Mouse (Mus musculus) lung, embryonic 15.5 days (tissue): ENCODE data around the gene Taf3. TPM values are rescaled to one million over a fixed set of nuclear protein-coding genes. Genes with fewer than 3 reads are reported as not detected.

Experiments used
- ATAC-seq: fragments of 200-750 bp; cut with Nextera tagmentation; 2 replicates; pipeline ENCODE4 v1.8.0; 2017; ENCODE audit warnings: moderate number of reproducible peaks, borderline replicate concordance; ENCODE audit not compliant: low FRiP score, low TSS enrichment; ENCODE audit errors: extremely low read depth
- H3K27ac ChIP-seq: fragments of 300-500 bp; sonication (generic); 2 replicates; pipeline ENCODE4 v1.5.1; 2015; ENCODE audit warnings: moderate library complexity, mild to moderate bottlenecking, inconsistent platforms
- H3K27me3 ChIP-seq: fragments of 300-500 bp; sonication (generic); 2 replicates; pipeline ENCODE4 v1.6.1; 2015; ENCODE audit warnings: inconsistent platforms
- H3K36me3 ChIP-seq: fragments of 300-500 bp; sonication (generic); 2 replicates; pipeline ENCODE4 v1.6.1; 2015; ENCODE audit warnings: inconsistent platforms
- H3K4me1 ChIP-seq: fragments of 300-500 bp; sonication (generic); 2 replicates; pipeline ENCODE4 v1.6.1; 2015; ENCODE audit warnings: inconsistent platforms
- H3K4me2 ChIP-seq: fragments of 300-500 bp; sonication (generic); 2 replicates; pipeline ENCODE4 v1.6.1; 2015; ENCODE audit warnings: inconsistent platforms, mild to moderate bottlenecking, moderate library complexity
- H3K4me3 ChIP-seq: fragments of 300-500 bp; sonication (generic); 2 replicates; pipeline ENCODE4 v1.5.1; 2015; ENCODE audit warnings: mild to moderate bottlenecking, inconsistent platforms
- H3K9ac ChIP-seq: fragments of 300-500 bp; sonication (generic); 2 replicates; pipeline ENCODE4 v1.6.1; 2015; ENCODE audit warnings: inconsistent platforms
- H3K9me3 ChIP-seq: fragments of 300-500 bp; sonication (generic); 2 replicates; pipeline ENCODE4 v1.6.1; 2016; ENCODE audit warnings: inconsistent platforms
- WGBS: fragments of 180-500 bp; shearing (Covaris S2); methylation state at CpG from one replicate; pipeline ENCODE4 v1.1.7; 2015; 5-methylcytosine and 5-hydroxymethylcytosine counted together
- polyA plus RNA-seq: library from polyadenylated mRNA; unstranded; fragments of >200 nt; fragmentation: Nextera tagmentation; extraction: Ambion mirVana; gene quantifications from 2 replicates; pipeline ENCODE4 v1.2.1, GENCODE M21; 2015

Taf3 gene
- polyA plus RNA-seq: 12.6 and 12.9 TPM in 2 replicates

DNA sequence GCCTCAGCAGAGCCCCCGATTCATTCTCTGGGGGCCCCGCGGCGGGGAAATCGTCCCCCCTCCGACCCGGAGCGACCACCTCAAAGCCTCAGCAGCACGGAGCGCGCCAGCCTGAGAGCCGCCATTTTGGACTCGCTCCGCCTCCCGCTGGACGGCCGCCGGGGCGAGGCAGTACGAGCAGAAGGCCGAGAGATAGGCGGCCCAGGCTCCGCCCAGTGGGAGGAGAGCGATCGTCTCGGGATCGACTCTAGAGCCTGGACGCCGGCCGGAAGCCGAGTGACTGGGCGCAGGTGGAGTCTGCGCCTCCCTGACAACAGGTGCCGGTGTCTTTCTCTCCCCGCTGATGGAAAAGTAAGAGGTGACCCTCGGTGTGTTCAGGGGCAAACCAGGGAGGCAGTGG, at the start of gene Taf3:
TSS of gene Taf3 (minus strand) at position 136 of the 400 bp plus-strand sequence.
- peak; percentile 95 for ATAC-seq
- no peaks in the 10 kb centered on the region for H3K27me3 ChIP-seq
- H3K36me3 ChIP-seq: no peaks in the 10 kb centered on the region
- peak within 1 kb of the TSS; percentile 96 for H3K4me3 ChIP-seq
- H3K27ac ChIP-seq: peak within 1 kb of the TSS; percentile 15; the same call in 1 of the 2 replicates
- H3K9ac ChIP-seq: peak within 1 kb of the TSS; percentile 85
- under 1% methylated on average over 36 of the region's 36 CpGs for WGBS
- H3K9me3 ChIP-seq: no peaks in the 10 kb centered on the region
- peak within 1 kb of the TSS; percentile 84 for H3K4me2 ChIP-seq
- peaks cover 14% of the 10 kb centered on the region for H3K4me1 ChIP-seq

DNA sequence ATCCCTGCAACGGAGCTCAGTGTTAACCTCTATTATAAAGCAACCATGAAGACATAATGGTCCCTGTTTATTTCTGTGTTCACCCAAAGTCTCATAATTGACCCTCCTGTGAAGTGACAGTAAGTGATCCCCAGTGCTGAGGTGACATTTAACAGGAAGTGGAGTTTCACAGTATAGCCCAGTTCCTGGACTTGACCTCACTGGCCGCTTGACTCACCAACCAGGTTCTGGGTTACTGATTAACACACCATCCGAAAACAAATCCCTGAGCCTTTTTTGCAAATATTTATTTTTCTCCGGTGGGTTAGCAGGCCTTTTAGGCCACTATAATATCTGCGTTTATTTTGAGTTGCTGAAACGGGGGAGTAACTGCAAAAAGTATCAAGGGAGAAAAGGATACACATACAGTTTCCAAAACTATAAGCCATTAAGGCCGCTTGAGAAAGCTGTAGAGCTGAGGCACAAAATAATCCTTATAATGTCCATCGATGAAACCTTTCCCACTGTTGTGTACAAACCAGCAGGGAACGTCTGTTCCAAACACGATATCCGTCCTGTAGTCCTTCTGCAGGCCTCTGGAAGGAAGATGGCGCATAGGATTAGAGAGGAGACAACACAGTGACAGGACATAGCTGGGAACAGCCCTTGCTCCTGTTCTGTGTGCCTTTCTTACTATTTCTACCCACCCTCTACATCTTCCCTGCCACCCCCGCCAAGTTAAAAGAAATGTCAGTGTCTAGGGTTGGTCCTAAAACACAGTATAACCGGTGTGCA, 46.1 kb upstream of the Taf3 start:
- no peak overlapping the region for H3K4me3 ChIP-seq
- H3K9ac ChIP-seq: no peak overlapping the region
- H3K9me3 ChIP-seq: no peaks in the 10 kb centered on the region
- no peaks in the 10 kb centered on the region for H3K4me1 ChIP-seq
- peaks cover 31% of the 10 kb centered on the region for H3K36me3 ChIP-seq
- H3K27ac ChIP-seq: no peak overlapping the region
- no peaks in the 10 kb centered on the region for H3K27me3 ChIP-seq
- 65% methylated on average over 14 of the region's 14 CpGs for WGBS
- H3K4me2 ChIP-seq: no peak overlapping the region
- no peak for ATAC-seq

DNA sequence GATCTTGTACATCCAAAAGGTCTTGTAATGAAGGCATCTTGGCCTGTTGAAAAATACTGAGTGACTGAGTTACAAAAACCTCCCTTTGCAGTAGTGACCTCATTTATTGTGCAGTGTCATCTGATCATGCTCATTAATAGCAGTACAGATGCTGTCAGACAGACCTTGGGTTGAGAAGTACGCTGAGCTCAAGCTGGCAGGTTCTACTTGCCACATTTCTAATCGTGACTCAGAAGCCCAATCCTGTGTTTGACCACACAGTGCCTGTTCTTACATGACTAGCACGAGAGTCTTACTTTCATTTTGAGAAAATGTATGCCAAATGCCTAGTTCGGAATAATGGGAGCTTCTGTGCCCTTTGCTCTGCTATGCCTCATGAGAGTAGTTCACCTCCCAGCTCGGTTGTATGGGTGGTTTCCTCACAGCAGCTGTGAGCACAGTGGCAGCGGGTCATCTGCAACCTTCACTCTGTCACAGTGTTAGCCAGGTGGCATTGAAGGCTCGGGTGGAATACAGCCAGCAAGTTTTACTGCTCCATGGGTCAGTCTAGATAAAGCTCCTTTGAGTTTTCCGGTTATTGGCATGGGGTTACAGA, 39.0 kb upstream of the Taf3 start:
- ATAC-seq: no peak
- Histone ChIP-seq H3K4me3 (no peak overlapping the region), H3K9ac (no peak overlapping the region), H3K36me3 (peaks cover 37% of the 10 kb centered on the region), H3K9me3 (no peaks in the 10 kb centered on the region), H3K4me2 (no peak overlapping the region), H3K27ac (no peak overlapping the region), H3K27me3 (no peaks in the 10 kb centered on the region), H3K4me1 (no peaks in the 10 kb centered on the region)
- 85% methylated on average over 8 of the region's 8 CpGs for WGBS

DNA sequence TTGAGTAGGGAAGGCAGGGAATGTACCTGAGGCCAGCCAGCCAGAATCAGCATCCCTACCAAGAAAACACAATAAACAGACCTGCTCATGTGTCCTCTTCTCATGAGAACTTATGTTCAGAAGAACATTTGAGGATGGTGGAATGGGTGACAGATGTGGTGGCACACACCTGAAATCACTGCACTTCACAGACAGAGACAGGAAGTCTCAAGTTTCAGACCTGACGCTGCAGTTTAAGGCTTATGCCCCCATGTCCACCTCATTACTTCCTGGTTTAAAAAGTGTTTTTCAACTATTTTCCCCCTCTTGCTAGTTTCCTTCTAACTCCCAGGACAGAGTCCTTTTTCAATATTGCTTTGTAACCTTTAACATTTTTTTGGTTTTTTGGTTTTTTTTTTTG, 34.3 kb upstream of the Taf3 start:
- ATAC-seq: no peak
- Histone ChIP-seq H3K27me3 (no peaks in the 10 kb centered on the region), H3K36me3 (peaks cover 8% of the 10 kb centered on the region), H3K27ac (no peak overlapping the region), H3K4me1 (peaks cover 23% of the 10 kb centered on the region), H3K4me2 (no peak overlapping the region), H3K9me3 (no peaks in the 10 kb centered on the region), H3K9ac (no peak overlapping the region), H3K4me3 (no peak overlapping the region)
- 67% methylated on average over 1 of the region's 1 CpGs for WGBS

DNA sequence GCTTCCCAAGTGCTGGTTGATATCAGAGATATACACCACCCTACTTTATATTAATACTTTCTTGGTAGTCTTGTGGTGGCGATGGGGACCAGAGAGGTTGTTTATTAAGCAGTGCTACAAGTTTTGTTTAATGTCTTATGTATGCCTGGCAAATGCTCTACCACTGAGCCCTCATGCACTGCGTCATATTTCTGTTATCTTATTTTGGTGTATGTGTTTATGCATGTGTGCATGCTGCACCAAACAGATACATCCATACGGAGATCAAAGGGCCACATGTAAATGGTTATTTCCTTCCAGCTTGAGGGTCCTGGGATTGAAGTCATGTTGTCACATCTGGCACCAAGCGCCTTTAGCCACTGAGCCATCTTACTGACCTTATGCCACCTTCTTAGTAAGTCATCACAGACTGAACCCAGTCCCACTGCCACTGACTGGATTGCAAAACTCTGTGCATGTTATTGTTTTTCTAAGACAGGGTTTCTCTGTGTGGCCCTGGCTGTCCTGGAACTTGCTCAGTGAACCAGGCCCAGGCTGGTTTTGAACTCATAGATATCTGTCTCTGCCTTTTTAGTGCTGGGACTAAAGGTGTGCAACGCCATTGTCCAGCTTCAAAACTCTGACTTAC, 33.2 kb upstream of the Taf3 start:
- peak overlapping the region; percentile 78; the same call in 1 of the 2 replicates for H3K9ac ChIP-seq
- H3K4me2 ChIP-seq: peak overlapping the region; percentile 73
- 71% methylated on average over 5 of the region's 5 CpGs for WGBS
- peaks cover 28% of the 10 kb centered on the region for H3K4me1 ChIP-seq
- peaks cover 4% of the 10 kb centered on the region; the same call in 1 of the 2 replicates for H3K36me3 ChIP-seq
- ATAC-seq: no peak
- peak overlapping the region; percentile 82 for H3K4me3 ChIP-seq
- no peak overlapping the region for H3K27ac ChIP-seq
- no peaks in the 10 kb centered on the region for H3K27me3 ChIP-seq
- no peaks in the 10 kb centered on the region for H3K9me3 ChIP-seq

DNA sequence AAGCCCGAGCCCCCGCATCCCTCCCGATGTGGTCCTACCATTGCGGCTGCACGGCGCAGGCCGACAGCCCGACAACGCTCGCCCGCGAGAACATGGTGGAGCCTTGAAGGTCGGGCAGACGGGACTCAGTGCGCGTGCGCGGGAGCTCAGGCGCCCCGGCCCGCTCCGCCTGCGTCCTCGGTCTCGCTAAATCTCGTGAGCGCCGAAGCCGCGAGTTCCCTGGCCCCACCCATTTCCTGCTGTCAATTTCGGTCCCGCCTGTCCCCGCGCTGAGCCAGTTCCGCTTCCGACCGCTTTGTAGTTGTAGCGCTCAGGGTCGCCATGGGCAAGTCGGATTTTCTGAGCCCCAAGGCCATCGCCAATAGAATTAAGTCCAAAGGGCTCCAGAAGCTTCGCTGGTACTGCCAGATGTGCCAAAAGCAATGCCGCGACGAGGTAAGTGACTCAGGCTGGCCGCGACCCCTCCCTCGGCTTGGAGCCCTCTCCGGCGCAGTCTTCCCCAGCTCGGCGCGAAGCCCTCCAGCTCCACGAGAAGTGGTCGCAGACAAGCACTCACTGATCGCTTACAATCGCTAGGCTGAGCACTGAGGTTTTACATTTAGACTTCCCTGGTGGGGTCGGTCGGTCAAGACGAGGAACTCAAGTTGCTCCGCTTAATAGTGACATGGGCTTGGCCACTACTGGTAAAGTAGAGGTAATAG, 32.1 kb upstream of the Taf3 start, which contains the start of the genes Atp5c1 and Kin:
TSS of gene Atp5c1 (minus strand) at position 201 of the 701 bp plus-strand sequence.
TSS of gene Kin (plus strand) at position 284 of the 701 bp plus-strand sequence.
- H3K27me3 ChIP-seq: no peaks in the 10 kb centered on the region
- peak within 1 kb of the TSS; percentile 73 for H3K4me2 ChIP-seq
- H3K9me3 ChIP-seq: no peaks in the 10 kb centered on the region
- whole genome bisulfite sequencing: under 1% methylated on average over 61 of the region's 61 CpGs
- peaks cover 30% of the 10 kb centered on the region for H3K4me1 ChIP-seq
- peak within 1 kb of the TSS; percentile 98 for H3K9ac ChIP-seq
- ATAC-seq: peak; percentile 96
- H3K4me3 ChIP-seq: peak within 1 kb of the TSS; percentile 82
- H3K36me3 ChIP-seq: no peaks in the 10 kb centered on the region; the same call in 1 of the 2 replicates
- peak within 1 kb of the TSS; percentile 87 for H3K27ac ChIP-seq

DNA sequence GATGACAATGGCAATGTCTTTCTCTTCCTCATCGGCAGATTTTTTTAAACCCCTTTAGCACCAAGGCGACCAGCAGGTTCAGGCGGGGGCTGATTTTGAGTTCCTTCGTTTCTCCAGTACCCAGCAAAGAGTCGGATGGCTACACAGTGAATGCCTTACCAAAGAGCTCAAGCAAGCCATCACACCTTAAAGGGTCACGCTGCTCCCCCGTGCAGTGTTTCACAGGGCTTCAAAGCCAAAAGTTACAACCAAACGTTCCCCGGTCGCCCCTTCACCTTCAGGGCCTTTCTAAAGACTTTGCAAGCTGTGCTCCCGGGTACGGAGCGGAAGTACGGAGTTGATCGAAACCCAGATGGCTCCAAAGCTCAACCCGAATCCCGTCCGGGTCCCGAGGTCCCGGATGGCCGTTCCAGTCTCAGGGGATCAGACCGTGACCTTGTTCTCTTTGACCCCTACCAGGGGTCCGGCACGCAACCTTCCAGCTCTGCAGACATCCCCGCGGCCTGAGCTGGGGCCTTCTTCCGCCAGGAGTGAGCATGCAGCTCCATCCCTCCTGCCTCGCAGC, 31.4 kb upstream of the Taf3 start:
- Histone ChIP-seq H3K36me3 (no peaks in the 10 kb centered on the region; the same call in 1 of the 2 replicates), H3K9me3 (no peaks in the 10 kb centered on the region), H3K27ac (peak overlapping the region; percentile 87), H3K27me3 (no peaks in the 10 kb centered on the region), H3K4me3 (peak overlapping the region; percentile 82), H3K4me2 (peak overlapping the region; percentile 58), H3K4me1 (peaks cover 31% of the 10 kb centered on the region), H3K9ac (peak overlapping the region; percentile 98)
- WGBS: under 1% methylated on average over 28 of the region's 28 CpGs
- no peak; the same call in 1 of the 2 replicates for ATAC-seq

DNA sequence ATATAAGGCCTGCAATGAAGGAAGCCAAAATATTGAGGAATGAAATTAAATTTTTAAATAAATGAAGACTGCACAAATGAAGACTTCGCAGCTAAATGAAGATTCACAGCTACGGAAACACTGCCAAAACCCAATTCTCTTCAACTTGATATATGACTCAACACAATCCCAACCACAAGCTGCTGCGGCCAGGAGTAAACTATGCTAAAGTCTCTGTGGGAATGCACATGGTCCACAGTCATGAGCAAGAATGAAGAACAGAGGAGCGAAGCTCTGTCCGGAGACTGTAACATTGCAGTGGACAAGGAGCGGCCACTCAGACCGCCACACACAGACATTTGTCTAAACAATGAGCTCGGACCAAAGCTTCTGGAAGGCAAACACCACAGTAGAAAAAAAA, 28.3 kb upstream of the Taf3 start:
- Histone ChIP-seq H3K9ac (no peak overlapping the region), H3K4me3 (no peak overlapping the region), H3K27ac (no peak overlapping the region), H3K4me1 (peaks cover 28% of the 10 kb centered on the region), H3K4me2 (no peak overlapping the region), H3K27me3 (no peaks in the 10 kb centered on the region), H3K36me3 (peaks cover 8% of the 10 kb centered on the region; the same call in 1 of the 2 replicates), H3K9me3 (no peaks in the 10 kb centered on the region)
- whole genome bisulfite sequencing: 65% methylated on average over 8 of the region's 8 CpGs
- ATAC-seq: no peak

DNA sequence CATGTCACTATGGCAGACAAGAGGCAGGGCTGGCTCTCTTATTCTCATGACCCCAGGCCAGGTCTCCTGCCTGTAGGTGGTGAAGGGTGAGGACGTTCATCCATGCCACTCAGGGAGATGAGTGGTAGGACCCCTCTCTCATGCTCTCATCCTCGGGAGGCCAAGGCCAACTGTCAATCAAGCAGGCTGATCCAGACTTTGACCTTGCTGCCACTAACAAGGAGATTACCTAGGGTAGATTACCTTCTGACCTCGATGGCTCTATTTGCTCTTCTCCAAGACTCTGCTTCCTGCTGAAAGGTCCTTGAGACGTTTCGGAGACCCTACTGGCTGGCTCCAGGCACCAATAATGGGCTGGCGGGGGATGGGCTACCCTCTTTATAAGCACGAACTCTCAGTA, 26.1 kb upstream of the Taf3 start:
- H3K27ac ChIP-seq: no peak overlapping the region
- no peak overlapping the region for H3K4me2 ChIP-seq
- H3K9me3 ChIP-seq: no peaks in the 10 kb centered on the region
- ATAC-seq: no peak
- no peak overlapping the region for H3K9ac ChIP-seq
- peaks cover 22% of the 10 kb centered on the region for H3K4me1 ChIP-seq
- H3K27me3 ChIP-seq: no peaks in the 10 kb centered on the region
- H3K36me3 ChIP-seq: peaks cover 13% of the 10 kb centered on the region; the same call in 1 of the 2 replicates
- WGBS: 61% methylated on average over 7 of the region's 7 CpGs
- no peak overlapping the region for H3K4me3 ChIP-seq

DNA sequence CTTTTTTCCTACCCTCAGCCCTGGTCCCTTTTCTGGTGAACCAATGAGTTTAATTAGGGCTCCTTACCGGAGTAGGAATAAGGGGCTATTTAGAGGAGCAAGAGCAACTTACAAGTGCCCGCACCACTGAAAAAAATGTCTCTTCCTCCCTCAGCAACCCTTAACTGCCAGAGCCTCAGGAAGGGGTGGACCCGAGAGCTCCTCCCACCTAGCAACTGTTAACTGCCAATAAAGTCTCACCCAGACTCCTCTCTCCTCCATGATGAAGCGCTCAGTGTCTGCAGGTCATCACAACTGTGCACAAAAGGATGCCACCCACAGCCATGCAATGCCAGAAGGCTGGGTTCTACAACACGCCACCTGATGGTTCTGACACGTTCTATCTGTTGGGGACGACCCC, 23.4 kb upstream of the Taf3 start:
- Histone ChIP-seq H3K27ac (no peak overlapping the region), H3K4me3 (no peak overlapping the region), H3K27me3 (no peaks in the 10 kb centered on the region), H3K36me3 (peaks cover 32% of the 10 kb centered on the region), H3K9ac (no peak overlapping the region), H3K4me2 (no peak overlapping the region), H3K4me1 (0 out of 2 replicates have a peak, but pooled peaks cover 3% of the 10 kb centered on the region), H3K9me3 (no peaks in the 10 kb centered on the region)
- ATAC-seq: no peak
- WGBS: 80% methylated on average over 7 of the region's 7 CpGs

DNA sequence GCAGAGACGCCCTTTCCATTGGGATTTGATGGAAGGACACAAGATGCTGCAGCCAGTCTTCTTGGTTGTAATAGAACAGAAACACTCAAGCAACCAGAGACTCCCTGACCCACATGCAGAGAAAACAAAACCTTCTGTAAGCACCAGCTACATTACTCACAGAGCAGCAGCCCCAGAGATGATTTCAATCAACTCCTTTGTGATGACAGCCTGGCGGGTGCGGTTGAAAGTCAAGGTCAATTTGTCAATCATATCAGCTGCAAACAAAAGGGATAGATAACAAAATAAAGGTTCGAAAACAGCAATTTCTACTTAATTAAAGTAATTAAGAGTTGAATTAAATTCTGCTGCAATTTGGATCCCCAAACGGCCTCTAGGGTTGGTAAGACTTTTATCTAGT, 10.4 kb upstream of the Taf3 start:
- no peaks in the 10 kb centered on the region for H3K4me1 ChIP-seq
- 85% methylated on average over 5 of the region's 5 CpGs for WGBS
- H3K36me3 ChIP-seq: peaks cover 82% of the 10 kb centered on the region

More for the DNA sequence above, 10.4 kb upstream of the Taf3 start:
- H3K9me3 ChIP-seq: no peaks in the 10 kb centered on the region
- ATAC-seq: no peak
- no peak overlapping the region for H3K4me2 ChIP-seq
- no peak overlapping the region for H3K4me3 ChIP-seq
- H3K27ac ChIP-seq: no peak overlapping the region
- H3K27me3 ChIP-seq: no peaks in the 10 kb centered on the region
- no peak overlapping the region for H3K9ac ChIP-seq
